Mouse (Mus musculus) telencephalon, adult 2 months (tissue): ENCODE results near the gene Rbm39.
A peak's percentile ranks its signal among the peaks of the same experiment; 100 is the strongest.
"Not testable (repeated sequence)": the region's sequence is repeated elsewhere in the genome, so short reads cannot be mapped to it uniquely, and the experiment has no call there.

Source experiments
- DNase-seq: peaks from one replicate; pipeline ENCODE4 v3.0.0-alpha.2; 2011; ENCODE audit warnings: low read depth, low spot score

Gene Rbm39

DNA sequence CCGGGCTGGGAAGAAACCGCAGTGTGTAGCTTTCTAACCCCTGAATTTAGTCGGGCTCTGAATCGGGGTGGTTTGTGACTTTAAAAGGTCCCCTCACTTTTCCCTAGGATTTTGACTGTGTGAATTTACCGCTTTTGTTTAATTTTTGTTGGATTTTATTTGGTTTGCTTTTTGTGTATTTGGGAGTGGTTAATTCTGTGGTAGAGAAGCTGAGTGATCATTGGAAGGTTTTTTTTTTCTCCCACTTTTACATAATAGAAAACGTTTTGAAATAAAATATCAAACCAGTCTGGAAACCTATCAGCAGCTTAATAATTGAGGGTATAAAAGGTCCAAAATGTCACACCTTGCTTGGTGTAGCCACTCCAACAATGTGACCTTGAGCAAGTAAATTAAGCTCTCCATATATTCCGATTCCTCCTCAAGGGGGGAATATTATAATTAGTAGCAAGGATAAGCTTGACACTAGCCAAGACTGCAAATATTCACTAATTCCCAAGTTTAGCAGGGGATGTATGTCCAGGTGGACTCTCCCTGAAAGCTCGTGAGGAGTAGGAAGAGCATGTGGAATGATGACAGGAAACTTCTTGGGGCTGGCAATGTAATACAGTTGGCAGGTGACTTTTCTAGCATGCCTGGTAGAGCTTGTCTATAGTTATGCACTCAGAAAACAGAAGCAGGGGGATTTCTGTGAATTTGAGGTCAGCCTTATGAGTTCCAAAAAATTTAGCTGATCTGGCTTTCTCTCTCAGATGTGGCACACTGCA, 969 bp upstream of the Rbm39 start:
- no peak for DNase-seq

DNA sequence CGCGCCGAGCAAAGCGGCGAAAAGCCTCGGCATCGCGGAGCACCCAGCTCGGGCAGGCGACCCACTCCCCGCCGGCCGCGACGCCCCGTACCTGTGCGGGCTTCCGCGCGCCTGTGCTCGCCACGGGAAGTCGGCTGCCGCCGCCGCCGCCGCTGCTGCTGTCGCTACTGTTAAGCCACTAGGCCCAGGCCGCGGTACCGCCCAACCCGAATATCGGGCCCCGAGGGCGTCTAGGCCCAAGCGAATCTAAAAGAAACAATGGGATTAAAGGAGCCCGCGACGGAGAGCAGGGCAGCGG, 293 bp downstream of the Rbm39 start:
- DNase-seq: no peak

GRCm38 (mm10) chr2:156179046-156179795, 817 bp downstream of the Rbm39 start:
- DNase-seq: no peak

GRCm38 (mm10) chr2:156177651-156178050, 2.4 kb downstream of the Rbm39 start:
- DNase-seq: no peak

- DNase-seq: no peak
These were observed 3.0 kb downstream of the Rbm39 start for GRCm38 (mm10) chr2:156177079-156177478.

GRCm38 (mm10) chr2:156166557-156166956, 13.5 kb downstream of the Rbm39 start:
- no peak for DNase-seq

DNA sequence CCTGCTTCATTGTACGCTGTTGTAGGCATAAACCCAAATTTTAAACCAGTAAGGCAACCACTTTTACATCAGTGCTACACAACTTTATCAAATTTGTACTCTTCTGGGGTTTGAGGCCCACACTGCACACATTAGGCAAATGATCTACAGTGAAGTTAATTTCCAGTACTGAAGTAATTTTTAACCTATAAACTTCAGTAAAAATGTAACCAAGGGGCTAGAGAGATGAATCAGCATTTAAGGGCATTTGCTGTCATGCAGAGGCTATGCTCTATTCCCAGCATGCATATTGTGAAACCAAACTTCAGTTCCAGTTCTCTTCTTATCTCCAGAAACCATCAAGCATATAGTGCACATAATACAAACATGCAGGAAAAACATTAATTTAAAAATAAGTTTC, 14.6 kb downstream of the Rbm39 start:
- no peak for DNase-seq

- DNase-seq: no peak
These were observed 28.5 kb downstream of the Rbm39 start for GRCm38 (mm10) chr2:156151538-156151937.

DNA sequence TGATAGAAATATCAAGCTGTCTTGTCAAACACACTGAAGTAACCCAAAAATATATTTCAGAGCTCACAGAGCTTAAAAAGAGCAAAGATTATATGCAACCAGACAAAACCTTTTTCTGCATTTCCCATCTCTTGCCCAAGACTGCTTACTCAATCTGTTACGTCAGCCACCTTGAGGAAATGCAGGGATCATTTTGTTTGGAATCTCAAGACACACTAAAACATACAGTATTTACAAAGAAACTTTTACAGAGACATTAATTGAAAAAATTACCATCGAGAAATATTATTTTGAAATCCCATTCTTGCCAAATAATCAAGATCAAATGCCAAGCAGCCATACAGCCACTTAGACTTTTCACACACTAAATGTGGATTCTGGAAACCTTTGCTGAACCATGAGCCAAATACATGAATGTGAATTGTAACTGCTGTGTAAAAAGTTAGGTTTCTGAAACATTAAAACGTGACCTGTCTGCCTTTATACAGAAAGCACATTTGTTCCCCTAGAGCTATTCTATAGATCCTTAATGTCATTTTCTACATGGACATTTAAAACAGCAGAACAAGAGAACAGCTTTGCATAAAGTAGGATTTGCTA, 32.6 kb downstream of the Rbm39 start:
- no peak for DNase-seq

- DNase-seq: no peak
These were observed 33.6 kb downstream of the Rbm39 start for GRCm38 (mm10) chr2:156146272-156146989.

GRCm38 (mm10) chr2:156145486-156146130, 34.4 kb downstream of the Rbm39 start:
- no peak for DNase-seq

DNA sequence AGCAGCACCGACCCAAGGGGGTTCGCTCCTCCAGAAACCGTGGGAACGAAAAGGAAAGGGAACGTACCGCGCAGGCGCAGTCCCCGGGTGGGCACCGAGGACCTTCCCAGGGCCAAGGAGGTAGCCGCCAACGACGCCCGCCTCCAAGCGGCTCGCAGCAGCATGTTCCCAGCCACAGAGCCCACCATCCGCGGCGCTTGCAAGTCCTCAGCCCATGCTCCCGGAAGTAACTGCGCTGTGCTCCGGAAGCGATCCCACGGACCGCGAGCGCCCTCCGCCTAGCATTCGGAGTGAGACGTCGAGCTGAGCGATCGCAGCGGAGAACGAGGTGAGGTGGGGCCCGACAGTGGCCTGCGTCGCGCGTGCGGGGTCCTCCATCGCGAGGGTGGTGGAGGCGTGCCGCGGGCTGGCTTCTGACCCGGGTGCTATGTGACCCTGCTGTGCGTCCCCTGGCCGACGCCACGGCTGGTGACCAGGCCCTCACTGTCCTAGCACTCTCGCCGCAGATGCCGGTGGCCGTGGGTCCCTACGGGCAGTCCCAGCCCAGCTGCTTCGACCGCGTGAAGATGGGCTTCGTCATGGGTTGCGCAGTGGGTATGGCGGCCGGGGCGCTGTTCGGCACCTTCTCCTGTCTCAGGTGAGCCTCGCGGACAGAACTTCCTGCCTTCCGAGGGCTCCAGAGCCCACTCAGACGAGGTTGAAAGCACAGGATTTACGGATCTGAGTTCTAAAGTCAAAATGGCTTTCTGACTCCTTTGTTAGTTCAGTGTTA, 35.9 kb downstream of the Rbm39 start, which contains the start of the genes Romo1 and Nfs1:
Gene Romo1, plus strand, starts transcription at position 87 of the 772 bp plus-strand sequence.
Gene Nfs1, minus strand, starts transcription at position 234 of the 772 bp plus-strand sequence.
- DNase-seq: peak; percentile 87

DNA sequence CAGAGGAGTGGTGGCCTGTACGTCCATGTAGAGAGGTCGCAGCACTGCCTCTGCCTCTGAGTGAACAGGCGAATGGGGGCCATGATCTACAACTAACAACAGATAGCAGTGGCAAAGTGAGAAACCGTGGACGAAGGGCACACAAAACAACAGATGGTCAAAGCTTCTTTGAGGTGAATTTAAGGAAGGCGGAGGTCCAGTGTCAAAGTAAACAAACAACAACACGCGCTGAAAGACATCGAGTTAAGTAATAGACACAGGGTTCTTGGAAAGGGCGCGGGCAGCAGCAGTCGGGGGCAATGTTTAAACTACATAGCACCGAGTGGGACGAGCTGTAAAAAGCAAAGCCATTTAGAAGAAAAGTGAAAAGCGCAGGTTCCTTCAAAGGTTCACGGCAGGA, 36.7 kb downstream of the Rbm39 start:
- no peak for DNase-seq

GRCm38 (mm10) chr2:156142820-156143219, 37.2 kb downstream of the Rbm39 start:
- no peak for DNase-seq

DNA sequence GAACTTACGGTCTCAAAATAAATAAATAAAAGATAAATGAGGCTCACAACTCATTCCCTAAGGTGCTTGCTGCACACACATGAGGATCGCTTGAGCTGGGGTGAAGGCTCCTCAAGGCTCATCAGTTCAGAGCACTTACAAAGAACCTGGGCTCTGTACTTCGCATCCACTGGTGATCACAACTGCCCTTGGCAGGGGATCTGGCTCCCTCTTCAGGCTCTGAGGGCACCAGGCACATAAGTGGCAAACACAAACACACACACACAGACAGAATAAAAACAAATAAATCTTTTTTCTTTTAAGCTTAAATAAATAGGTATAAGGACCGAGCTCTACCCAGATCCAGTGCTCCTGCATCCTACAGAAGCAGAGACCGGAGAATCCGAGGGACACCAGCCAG, 44.3 kb downstream of the Rbm39 start:
- DNase-seq: no peak

GRCm38 (mm10) chr2:156134161-156134560, 45.9 kb downstream of the Rbm39 start:
- no peak for DNase-seq

- DNase-seq: no peak
These were observed 53.0 kb downstream of the Rbm39 start, which contains the start of gene Gm28036 for GRCm38 (mm10) chr2:156126992-156127391. Gene Gm28036 (minus strand): TSS chr2:156127092.

GRCm38 (mm10) chr2:156123731-156124130, 56.3 kb downstream of the Rbm39 start:
- DNase-seq: no peak

DNA sequence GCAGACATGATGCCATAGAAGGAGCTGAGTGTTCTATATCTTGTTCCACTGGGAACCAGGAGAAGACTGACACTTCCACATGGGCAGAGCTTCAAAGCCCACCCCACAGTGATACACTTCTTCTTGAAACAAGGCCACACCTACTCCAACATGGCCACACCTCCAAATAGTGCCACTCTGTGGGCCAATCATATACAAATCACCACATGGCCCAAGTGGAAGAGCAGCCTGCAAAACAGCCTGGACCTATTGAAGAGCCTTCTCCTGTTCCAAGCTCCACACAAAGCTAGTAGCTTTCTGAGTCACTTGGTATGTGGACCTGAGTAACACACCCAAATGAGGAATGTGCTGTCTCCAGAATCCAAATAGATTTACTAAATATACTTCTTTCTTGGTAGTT, 60.5 kb downstream of the Rbm39 start:
- DNase-seq: no peak

DNA sequence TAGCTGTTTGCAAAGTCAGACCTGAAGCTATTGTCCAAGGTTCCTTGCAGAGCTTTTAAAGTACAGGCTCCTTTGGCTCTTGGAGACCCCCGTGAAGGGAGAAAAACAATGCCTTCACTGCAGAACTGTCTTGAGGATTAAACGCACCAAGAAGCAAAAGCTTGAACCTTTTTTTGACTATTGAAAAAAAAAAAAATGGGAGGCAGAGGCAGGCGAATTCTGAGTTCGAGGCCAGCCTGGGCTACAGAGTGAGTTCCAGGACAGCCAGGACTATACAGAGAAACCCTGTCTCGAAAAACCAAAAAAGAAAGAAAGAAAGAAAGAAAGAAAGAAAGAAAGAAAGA, 68.0 kb downstream of the Rbm39 start:
- DNase-seq: not testable (repeated sequence)
